Mouse (Mus musculus) T-helper 2 cell (primary cell): ENCODE measurements around the gene Nlrp6.
"Not testable (repeated sequence)": the region's sequence is repeated elsewhere in the genome, so short reads cannot be mapped to it uniquely, and the experiment has no call there.

Experiments used
- in situ Hi-C: fragments of 300-600 bp; cut with MboI, MseI; formaldehyde crosslinking; loops from one replicate; pipeline ENCODE4 v1.15.1; 2025; ENCODE audit warnings: high pct_unique_total_duplicates

Nlrp6 gene

DNA sequence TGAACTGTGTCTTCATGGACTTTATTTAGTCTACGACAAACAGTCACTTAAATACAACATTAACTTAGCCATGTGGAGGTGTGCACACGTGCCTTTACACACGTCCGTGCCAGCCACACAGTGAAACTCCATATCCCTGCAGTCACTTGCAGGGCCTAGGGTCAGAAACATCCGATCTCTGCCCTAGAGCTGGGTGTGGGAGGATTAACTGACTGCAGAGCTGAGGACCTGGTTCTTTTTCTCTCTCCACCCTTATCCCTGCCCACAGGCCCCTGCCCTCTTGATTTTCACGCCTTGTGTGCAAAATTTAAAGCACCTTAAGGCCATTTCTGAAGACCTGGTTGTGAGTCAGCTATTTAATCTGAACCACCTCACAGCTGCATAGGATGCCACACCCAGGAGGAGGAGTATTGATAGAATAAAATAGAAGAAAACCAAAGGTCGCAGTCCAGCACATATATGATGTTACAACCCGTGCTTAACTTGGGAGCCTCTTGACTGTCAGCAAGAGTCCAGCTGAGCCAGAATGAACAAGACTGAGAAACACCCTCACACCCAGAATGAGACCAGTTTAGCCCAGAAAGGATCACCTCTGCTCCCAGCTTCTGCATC is at the start of gene Nlrp6:
TSS of gene Nlrp6 (plus strand) at position 485 of the 612 bp plus-strand sequence.
- in situ Hi-C loops: no loop called here

DNA sequence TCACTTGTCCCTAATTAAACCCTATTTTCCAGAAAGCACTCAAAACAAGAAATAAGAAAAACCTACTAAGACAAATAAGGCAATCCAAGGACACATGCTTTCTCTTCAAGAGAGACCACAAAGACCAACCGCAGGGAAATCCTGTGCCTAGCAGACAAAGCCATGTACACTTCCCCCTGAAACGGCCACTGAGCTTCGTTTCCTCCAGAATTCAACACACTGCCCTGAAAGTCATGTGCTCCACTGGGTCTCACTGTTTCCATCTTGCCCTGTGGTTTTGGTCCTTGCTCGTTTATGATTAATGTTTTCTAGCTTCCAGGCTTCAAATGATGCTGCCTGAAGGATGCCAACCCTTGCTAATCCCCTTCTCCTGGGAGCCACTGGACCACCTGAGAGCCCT is 46.5 kb upstream of the Nlrp6 start:
- in situ Hi-C loops: no loop called here

DNA sequence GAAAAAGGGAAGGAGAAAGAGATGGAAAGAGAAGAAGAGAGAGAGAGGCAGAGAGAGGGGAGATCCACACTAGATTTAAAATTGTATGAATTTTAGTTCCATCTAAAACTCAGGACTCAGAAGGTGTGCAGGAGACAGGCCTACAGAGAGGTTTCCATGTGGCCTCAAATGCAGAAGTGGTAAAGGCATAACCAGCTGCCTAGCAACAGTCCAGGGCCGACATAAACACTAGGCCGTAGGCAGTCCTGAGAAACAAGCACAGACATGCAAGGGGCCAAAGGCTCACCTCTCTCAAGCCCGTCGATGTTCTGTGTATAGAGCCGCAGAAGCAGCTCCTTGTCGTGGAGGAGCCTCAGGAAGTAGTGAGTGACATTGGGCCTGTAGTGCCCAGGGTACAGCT is 43.3 kb upstream of the Nlrp6 start:
- in situ Hi-C loops: no loop called here

DNA sequence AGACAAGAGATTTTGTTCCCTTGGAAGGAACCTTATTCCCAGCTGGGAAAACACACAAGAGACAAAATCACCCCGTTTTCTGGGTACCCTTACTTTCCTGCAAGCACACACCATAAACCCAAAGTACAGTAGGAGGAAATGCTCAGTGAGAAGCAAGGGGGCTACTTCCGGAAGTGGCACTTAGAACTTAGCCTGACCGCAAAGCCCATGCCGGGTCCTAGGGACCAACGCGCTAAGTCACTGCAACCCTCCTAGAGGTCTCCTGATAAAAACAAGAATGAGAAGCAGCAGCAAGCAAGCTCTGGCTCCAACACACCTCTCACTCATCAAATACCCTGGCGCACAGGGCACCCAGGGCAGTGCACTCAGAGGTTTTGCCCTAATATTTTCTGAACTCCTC is 41.3 kb upstream of the Nlrp6 start:
- in situ Hi-C loops: no loop called here

DNA sequence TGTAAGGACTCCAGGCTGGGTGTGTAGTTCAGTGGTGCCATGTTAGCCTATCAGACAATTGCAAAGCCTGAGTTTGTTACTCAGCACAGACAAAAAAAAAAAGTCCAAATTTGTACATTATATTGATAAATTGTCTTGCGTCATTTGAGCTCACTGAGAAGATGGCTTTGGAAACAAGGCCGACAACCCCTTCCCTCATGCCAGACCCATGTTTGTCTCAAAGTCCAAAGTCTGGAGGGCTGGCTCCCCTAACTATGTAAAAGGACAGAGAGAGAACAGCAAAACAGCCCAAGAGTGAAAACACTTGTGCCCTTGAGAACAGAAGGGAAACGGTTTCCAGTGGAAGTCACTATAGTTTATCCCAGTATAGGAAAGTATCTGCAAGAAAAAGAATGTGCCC is 40.3 kb upstream of the Nlrp6 start:
- in situ Hi-C loops: no loop called here

DNA sequence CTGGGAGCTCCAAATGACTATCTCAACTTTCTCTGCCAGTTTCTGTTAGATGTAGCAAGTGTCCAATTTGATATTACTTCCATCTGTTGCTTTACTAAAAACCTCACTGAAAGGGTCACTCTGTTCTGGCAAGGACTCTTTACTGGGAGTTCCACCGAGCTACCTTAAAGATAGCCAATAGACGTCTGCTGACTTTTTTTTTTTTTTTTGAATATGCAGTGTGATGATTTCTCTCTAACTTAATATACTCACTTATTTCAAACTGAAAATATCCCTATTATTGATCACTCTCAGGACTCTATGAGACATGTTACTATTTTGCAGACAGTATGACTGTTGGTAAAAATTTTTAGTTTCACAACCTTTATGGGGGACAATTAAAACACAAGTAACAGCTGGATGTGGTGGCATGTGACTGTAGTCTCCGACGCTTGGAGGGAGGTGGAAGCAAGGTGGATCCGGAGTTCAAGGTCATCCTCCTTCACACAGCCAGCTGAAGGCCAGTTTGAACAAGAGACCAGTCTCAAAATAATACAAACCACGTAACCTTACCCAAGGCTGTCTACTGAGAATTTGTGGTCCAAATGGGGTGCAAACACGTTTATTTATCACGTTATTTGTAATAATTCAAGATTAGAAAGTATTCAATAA is 39.7 kb upstream of the Nlrp6 start:
- in situ Hi-C loops: no loop called here

DNA sequence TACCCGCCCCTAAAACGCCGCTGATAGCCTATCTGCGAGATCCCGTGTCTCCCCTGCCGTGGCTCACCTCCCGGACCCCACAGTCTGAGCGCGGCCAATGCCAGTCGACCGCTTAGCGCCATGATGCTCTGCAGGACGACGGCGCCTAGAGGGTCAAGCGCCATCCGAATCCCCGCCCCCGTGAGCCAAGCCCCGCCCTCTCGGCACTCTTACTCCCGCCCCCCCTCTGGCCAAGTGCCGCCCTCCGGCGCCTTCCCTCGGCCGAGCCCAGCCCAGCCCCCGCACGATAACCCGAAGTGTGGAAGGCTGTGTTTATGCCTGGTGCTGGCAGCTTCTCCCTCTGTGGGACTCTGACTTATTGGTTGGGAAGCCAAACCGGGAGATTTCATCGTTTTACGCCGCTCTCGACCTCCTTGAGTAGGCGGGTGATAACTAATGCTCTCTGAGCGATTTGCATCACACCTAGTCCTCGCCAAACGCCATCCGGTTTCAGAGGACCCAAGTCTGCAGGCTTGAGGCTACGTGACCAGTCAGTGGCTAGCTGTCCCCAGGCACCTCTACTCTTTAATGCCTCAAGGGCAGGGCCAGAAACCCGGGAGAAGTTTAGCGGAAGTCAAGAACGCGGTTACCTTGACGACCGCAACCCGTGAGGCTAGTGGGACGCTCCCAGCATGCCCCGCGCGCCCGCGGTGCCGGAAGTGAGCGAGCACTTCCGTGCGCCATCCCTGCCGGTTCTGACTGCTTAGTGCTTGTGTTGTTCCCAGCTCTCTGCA is 38.8 kb upstream of the Nlrp6 start, which contains the start of the genes Psmd13 and Sirt3:
TSS of gene Psmd13 (plus strand) at position 273 of the 773 bp plus-strand sequence.
TSS of gene Sirt3 (minus strand) at position 614 of the 773 bp plus-strand sequence.
- in situ Hi-C loops: no loop called here

DNA sequence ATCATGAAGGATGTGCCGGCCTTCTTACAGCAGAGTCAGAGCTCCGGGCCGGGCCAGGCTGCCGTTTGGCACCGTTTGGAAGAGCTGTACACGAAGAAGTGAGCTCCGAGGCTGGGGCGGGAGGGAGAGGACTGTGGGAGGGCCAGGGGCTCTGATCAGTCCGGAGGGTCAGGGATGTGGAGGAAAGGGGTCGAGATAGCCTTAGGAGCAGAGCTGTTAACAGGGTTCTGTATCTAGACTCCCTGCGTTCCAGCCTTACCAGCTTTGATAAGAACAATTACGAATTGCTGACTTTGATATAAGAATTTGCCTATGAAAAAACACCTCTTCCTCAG is 38.3 kb upstream of the Nlrp6 start:
- in situ Hi-C loops: no loop called here

DNA sequence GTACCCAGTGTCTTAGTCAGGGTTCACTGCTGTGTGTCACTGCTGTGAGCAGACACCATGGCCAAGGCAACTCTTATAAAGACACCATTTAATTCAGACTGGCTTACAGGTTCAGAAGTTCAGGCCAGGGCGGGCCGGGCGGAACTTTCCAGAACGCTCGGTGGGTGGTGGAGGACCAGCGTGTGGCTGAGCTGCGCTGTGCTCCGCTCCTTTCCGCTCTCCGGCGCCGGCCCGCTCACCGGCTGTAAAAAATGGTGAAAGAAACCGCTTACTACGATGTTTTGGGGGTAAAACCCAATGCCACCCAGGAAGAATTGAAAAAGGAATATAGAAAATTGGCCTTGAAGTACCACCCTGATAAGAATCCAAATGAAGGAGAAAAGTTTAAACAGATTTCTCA is 30.1 kb upstream of the Nlrp6 start:
- in situ Hi-C loops: not testable (repeated sequence)

DNA sequence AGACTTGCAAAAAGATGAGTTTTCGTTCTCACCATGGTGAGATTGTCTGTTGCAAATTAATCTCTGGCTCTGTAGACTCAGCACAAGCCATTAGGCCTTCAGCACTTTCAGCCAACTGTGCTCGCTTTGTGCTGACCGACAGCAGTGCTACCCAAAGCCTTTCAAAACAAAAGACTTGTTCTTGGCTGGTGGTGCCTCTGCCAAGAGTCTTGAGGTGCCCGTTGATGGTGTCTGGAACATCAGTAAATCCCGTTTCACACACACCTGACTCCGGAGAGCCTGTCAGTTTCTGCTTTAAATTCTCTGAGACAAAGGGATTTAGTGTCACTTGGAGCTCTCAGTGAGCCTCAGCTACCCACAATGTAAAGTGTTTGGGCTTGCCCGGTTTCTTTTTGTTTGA is 26.7 kb upstream of the Nlrp6 start:
- in situ Hi-C loops: no loop called here

DNA sequence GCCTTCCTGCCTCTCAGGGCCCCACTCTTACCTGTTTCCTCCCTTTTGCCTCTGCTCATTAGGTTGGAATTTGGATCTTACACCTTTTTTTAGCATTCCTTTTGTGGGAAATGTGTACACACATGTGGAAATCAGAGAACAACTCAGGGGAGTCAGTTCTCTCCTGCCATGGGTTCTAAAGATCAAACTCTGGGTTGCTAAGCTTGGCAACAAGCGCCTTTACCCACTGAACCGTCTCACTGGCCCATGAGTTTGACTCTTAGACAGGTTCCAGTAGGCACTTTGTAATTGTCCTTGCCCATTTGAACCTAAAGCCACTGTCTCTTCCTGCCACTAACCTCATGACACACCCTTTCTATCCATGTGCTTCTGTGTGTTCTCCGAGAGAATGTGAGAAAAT is 26.1 kb upstream of the Nlrp6 start:
- in situ Hi-C loops: no loop called here

DNA sequence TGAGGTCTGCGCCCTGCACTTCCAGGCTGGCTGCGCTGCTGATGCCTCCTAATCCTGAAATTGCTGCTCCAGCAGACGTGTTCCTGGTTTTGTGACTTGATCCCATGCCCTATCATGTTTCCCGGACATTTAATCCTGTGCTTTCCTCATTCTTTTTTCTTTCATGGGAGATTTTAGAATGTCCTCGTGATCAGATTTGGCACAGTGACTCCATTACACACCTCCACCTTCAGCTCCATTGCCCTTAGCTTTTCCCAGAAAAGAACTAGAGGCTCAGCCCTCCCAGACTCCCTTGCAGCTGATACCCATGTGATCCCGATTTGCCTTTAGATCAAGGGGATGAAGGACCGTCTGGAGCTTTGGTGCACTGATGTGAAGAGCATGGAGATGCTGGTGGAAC is 22.8 kb upstream of the Nlrp6 start:
- in situ Hi-C loops: no loop called here

DNA sequence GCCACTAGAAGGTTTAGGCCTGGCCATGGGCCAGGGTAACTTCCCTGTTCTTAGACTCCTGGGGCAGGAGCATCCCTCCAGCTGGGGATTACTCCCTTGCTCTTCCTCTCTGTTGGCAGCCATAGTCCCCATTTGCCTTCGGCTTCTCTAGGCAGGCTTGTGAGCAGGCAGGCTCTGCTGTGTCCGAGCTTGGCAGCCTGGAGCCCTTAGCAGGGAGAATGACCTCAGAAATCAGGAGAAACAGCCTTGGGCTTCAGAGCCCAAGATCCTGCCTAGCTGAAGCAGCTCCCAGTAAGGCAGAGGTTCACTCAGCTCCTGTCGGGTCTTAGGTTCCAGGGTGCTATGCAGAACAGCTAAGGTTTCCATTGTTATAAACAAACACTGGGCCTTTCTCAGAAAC is 21.6 kb upstream of the Nlrp6 start:
- in situ Hi-C loops: no loop called here

DNA sequence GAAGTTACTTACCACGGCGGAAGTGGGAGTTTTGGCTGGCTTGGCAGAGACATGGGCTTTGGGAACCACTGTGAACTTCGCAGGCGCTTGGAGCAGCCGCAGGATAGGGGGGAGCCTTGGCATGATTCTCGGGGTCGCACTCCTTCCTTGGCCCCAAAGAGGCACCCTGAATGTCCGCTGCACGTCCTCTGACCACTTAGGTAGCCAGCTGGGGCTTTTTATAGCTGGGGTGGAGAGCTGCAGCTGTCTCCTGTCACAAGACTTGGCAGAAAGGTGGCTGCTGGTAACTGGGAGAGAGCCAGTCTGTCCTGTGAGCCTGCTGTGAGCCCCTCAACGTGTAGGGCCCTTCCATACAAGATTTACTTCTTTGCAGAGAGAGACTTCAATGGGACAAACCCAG is 20.5 kb upstream of the Nlrp6 start, which contains the start of gene Cox8b:
TSS of gene Cox8b (minus strand) at position 227 of the 400 bp plus-strand sequence.
- in situ Hi-C loops: loop anchor here (5.0 to 10.0 kb wide), 2 partner anchors 58 to 275 kb away; partner anchors contain the start of gene Rnh1

DNA sequence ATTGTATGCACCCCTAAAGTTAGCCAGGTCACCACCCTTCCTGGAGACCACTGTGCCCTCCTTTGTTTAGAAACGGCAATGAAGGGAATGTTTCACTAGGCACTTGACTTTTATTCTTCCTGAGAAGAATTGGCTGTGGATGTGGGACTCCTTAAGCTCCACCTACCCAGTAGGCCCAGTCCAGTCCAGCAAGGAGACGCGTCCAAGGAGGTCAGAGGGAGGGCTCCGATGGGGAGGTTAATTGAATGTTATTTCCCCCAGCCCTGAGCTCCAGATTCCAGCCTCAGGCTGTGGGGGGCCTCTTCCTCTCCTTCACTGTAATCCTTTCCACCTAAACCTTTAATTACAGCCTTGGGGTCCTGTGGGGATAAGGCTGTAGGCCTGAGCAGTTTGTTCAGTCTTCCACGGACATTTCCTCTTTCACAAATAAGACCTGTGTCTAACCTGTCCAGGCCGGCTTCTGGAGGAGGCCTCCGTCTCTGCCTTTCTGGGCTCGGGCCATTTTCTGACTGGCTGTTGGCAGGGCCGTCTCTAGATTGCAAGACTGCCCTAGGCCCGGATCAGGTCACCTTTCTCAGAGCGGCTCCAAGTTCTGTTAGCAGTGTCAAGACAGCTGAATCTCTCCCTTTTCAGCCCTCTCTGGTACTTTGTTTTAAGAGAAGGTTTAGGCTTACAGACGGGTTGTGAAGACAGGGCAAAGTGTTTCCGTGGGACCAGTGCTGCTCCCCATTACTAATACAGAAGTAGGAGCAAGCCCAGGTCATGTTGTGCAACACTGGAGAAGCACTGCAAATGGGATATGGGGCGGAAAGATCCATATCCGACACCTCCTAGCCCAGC is 18.4 kb upstream of the Nlrp6 start:
- in situ Hi-C loops: loop anchor here (5.0 to 10.0 kb wide), 2 partner anchors 60 to 273 kb away; partner anchors contain the start of gene Rnh1

DNA sequence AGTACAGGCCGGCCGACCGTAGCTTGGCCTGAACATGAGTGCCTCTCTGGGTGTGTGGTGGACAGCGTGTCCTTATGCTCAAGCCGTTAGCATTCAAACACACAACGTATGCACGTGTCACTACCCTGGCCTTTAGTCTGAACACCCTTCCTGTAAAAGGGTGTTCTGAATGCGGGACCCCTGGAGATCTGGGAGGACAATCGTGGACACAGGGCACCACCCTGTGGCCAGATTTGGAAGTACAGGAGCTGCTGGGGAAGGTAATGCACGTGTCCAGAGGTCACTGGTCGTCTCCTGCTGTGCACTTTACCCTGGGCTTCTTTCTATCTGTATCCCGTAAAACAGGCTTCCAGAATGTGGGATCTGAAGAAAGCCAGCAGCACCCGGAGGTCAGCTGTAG is 17.5 kb upstream of the Nlrp6 start:
- in situ Hi-C loops: loop anchor here (5.0 to 10.0 kb wide), 2 partner anchors 61 to 272 kb away; partner anchors contain the start of gene Rnh1

DNA sequence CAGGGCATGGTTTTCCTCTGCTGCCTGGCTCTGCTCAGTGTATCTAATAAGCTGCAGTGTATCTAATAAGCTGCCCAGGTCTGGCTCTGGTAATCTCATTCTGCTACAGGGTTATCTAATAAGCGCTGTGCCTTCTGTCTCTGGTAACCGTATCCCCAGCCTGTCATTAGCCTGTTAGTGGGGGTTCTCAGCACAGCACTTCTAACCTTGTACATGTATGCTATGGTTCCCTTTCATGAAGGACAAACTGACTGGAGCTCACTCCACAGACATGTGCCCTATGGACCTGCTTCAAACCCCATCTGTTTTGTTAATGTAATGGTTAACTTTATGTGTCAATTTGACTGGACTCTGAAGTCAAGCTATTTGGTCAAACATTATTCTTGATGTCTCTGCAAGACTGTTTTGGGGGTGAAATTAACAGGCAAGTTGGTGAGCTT is 15.0 kb upstream of the Nlrp6 start:
- in situ Hi-C loops: loop anchor here (5.0 to 10.0 kb wide), 2 partner anchors 147 to 269 kb away; partner anchors contain the start of gene Rnh1

DNA sequence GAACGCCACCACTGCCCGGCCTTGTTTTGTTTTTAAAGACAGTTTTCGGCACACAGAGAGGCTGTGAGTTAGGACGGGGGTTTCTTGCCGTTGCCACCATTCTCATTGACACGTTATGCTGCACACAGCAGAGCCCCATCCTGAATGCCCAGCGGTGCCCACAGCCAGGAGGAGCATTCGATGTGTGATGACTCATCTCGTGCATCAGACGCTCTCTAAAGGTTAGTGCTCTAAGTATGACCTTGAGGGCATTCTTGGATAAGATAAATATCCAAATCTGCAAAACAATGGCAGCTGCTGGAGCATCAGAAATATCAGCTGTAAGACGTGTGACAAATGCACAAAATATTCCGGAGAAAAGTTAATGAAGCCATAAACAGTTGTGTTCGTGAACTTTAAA is 13.6 kb upstream of the Nlrp6 start:
- in situ Hi-C loops: loop anchor here (5.0 to 10.0 kb wide), 2 partner anchors 145 to 268 kb away; partner anchors contain the start of gene Rnh1

DNA sequence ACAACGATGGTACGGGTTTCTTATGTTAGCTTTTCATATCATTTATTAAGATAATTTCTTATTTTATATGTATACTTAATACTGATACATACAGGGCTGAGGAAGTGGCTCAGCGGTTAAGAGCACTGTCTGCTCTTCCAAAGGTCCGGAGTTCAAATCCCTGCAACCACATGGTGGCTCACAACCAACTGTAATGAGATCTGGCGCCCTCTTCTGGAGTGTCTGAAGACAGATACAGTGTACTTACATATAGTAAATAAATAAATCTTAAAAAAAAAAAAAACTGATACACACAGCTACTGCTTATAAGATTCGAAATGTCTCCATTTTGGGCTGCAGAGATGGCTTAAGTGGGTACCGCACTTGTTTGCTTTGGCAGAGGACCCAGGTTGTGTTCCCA is 13.0 kb upstream of the Nlrp6 start:
- in situ Hi-C loops: loop anchor here (5.0 to 10.0 kb wide), 2 partner anchors 145 to 267 kb away; partner anchors contain the start of gene Rnh1

DNA sequence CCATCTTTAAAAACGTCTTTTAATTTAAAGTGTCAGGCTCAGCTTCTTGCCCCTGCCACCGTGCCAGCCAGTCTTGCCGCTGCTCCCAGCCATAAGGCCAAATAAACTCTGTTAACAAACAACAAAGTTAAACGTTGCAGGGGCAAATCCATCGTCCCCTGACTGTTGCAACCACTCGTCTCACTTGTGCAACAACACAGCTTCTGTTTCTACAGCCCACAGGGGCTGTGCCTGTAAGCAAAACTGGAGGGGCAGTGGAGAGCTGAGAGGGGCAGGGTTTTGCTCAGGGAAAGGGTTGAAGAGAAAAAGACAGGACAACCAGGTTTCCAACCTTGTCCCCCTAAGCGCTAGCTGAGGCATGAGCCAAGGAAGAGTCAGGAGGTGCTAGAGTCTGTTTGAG is 12.5 kb upstream of the Nlrp6 start:
- in situ Hi-C loops: loop anchor here (5.0 to 10.0 kb wide), 2 partner anchors 144 to 267 kb away; partner anchors contain the start of gene Rnh1

DNA sequence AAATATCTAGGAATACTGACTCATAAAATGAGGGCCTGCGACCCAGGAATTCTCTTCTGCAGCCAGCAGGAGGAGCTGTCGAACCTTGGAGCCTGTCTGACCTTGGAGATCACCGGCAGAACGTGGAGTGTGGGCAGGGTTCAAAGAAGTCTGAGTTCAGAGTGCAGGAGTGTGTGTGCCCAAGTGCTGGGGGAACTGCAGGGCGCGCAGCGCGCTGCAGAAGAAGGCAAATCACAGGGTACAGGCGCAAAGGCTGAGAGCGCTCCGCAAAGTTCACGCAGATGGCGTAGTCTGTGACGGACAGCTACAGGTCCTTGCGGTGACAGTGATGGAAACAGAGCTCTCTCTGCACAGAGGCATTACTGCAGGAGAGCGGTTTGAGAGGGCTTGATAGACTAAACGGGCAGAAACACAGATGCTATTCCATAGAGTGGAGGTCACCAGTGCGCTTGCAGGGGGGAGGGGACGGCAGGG is 12.0 kb upstream of the Nlrp6 start:
- in situ Hi-C loops: loop anchor here (5.0 to 10.0 kb wide), 2 partner anchors 144 to 266 kb away; partner anchors contain the start of gene Rnh1
